Comparison of ENCODE assay signal across 14 mouse cellular contexts in the genomic region with DNA sequence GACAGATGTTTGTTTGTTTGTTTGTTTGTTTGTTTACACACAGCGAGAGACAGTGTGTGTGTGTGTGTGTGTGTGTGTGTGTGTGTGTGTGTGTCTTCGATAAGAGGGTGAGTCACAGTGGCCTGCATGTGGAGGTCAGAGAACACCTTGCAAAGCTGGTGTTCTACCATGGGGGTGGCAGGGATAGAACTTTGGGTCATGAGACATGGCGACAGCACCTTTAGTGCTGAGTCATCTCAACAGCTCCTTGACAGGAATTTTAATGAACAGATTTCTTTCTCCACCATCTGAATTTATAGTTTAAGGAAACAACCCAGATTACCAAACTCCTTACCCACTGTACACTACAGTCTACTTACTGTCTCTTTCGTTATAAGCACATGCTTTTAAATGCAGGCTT. TPM values are rescaled to one million over a fixed set of nuclear protein-coding genes. Genes with fewer than 3 reads are reported as not detected.
A peak's percentile ranks its signal among the peaks of the same experiment; 100 is the strongest.
DNase-seq lines count a peak whose midpoint lies in the region; ATAC-seq lines count a peak whose summit lies in the region.
"Had no signal": no experiment of that assay in that cellular context is flagged by ENCODE, and none has a peak within 500 bp of the region (broad histone marks: within the 10 kb centered on the region; RNA-seq: fewer than 3 reads in every experiment).

No protein-coding gene starts in this region.

- H3K4me1 ChIP-seq in heart, embryonic 16.5 days (ENCODE audit: control insufficient read depth, insufficient read depth, low read length): peaks cover 32% of the 10 kb centered on the region
- H3K4me1 ChIP-seq in liver, embryonic 12.5 days: peaks cover 74% of the 10 kb centered on the region

- H3K4me2 ChIP-seq in heart, embryonic 16.5 days (ENCODE audit: low read depth, low read length): peak overlapping the region; percentile 65
- H3K4me2 ChIP-seq in liver, embryonic 12.5 days: peak overlapping the region; percentile 92; the same call in 1 of the 2 replicates
- H3K4me2 ChIP-seq: kidney, embryonic 15.5 days had no signal

- peak overlapping the region; percentile 57; the same call in 1 of the 2 replicates for H3K27ac ChIP-seq in heart, embryonic 16.5 days (ENCODE audit: low read length)
- peak overlapping the region; percentile 84; the same call in 1 of the 2 replicates for H3K27ac ChIP-seq in liver, embryonic 12.5 days
- H3K27ac ChIP-seq: forebrain, embryonic 10.5 days had no signal

- intact Hi-C loops in heart, postnatal 36 days (cut with DNase I): loop anchor here (2.0 kb wide), 1 partner anchor 23 kb away; no protein-coding TSS in a partner anchor

- no peak for ATAC-seq in heart, embryonic 16.5 days (replicated peaks; ENCODE audit: extremely low read depth, insufficient read depth, low FRiP score)
- no peak for ATAC-seq in liver, embryonic 12.5 days
- ATAC-seq: inflammation-experienced regulatory T-cells, adult 6 months; midbrain, embryonic 16.5 days; Patski had no signal

- 0 out of 2 replicates have a peak overlapping the region, but pooled peaks have one; percentile 21 for H3K9ac ChIP-seq in heart, embryonic 16.5 days (ENCODE audit: low read length)
- no peak overlapping the region; the same call in 1 of the 2 replicates for H3K9ac ChIP-seq in liver, embryonic 12.5 days
- H3K9ac ChIP-seq: kidney, embryonic 15.5 days had no signal

- 76% methylated on average over 4 of the region's 4 CpGs for WGBS in heart, embryonic 16.5 days
- WGBS in liver, embryonic 12.5 days (ENCODE audit: insufficient replicate concordance): 84% methylated on average over 4 of the region's 4 CpGs

- DNase-seq in heart, postnatal 36 days: no peak
- DNase-seq in 416B (ENCODE audit: low read depth) (peak; percentile 51), A20 (ENCODE audit: low read depth, low spot score) (peak; percentile 44)
- DNase-seq in adrenal gland, postnatal 4 days (ENCODE audit: low spot score in 2 of 2): no peak
- DNase-seq in frontal cortex, postnatal 14 days (ENCODE audit: low spot score in 2 of 2): no peak
- DNase-seq: cerebellum, adult 11-12 months; thymus, postnatal 25 days had no signal

- H3K4me3 ChIP-seq in heart, embryonic 16.5 days (ENCODE audit: low read length): no peak overlapping the region
- no peak overlapping the region for H3K4me3 ChIP-seq in liver, embryonic 12.5 days
- H3K4me3 ChIP-seq: forebrain, embryonic 10.5 days; kidney, embryonic 15.5 days had no signal

- no peaks in the 10 kb centered on the region for H3K9me3 ChIP-seq in heart, embryonic 16.5 days (replicated peaks; ENCODE audit: control insufficient read depth, low read length)
- no peaks in the 10 kb centered on the region for H3K9me3 ChIP-seq in liver, embryonic 12.5 days (replicated peaks)
- H3K9me3 ChIP-seq: forebrain, embryonic 10.5 days; kidney, embryonic 15.5 days had no signal

- no peaks in the 10 kb centered on the region for H3K36me3 ChIP-seq in heart, embryonic 16.5 days (ENCODE audit: control insufficient read depth, insufficient read depth)
- H3K36me3 ChIP-seq in liver, embryonic 12.5 days: peaks cover 8% of the 10 kb centered on the region; the same call in 1 of the 2 replicates
- H3K36me3 ChIP-seq: forebrain, embryonic 10.5 days; kidney, embryonic 15.5 days had no signal

- no peaks in the 10 kb centered on the region for H3K27me3 ChIP-seq in heart, embryonic 16.5 days (ENCODE audit: control insufficient read depth, insufficient read depth, low read length)
- no peaks in the 10 kb centered on the region for H3K27me3 ChIP-seq in liver, embryonic 12.5 days (replicated peaks)
- H3K27me3 ChIP-seq: kidney, embryonic 15.5 days; Patski had no signal

RNA-seq across cellular contexts. Expression of a gene that starts 4.3 kb away (rescaled TPM):
- polyA plus RNA-seq in heart, embryonic 16.5 days (2015; fragmentation: Nextera tagmentation; extraction: Ambion mirVana): 16.1 and 17.5 TPM in 2 replicates
- 10 to 100 TPM; 16.2 to 17.7 TPM for total RNA-seq in heart, postnatal 36 days (2021)
- 11.3 and 13.3 TPM in 2 replicates for polyA plus RNA-seq in liver, embryonic 12.5 days (2016; fragmentation: Nextera tagmentation; extraction: Ambion mirVana)
- total RNA-seq in adrenal gland, postnatal 4 days (2021): 10 to 100 TPM; 37.5 to 39.2 TPM

Comparison
In these comparisons a context has a peak if more than half of its experiments do, and no peak if none do; other contexts are left out.
1. DNase-seq: peak in 416B (single experiment) and A20 (single experiment); none in heart, postnatal 36 days (0 of 2), adrenal gland, postnatal 4 days (0 of 2) and frontal cortex, postnatal 14 days (0 of 2).